Mouse (Mus musculus): ENCODE measurements around the gene Irf3. TPM values are rescaled to one million over a fixed set of nuclear protein-coding genes. Genes with fewer than 3 reads are reported as not detected.

Gene Irf3
- 101 and 105 TPM in 2 replicates for polyA plus RNA-seq (2015; fragmentation: Nextera tagmentation; extraction: Ambion mirVana)

DNA sequence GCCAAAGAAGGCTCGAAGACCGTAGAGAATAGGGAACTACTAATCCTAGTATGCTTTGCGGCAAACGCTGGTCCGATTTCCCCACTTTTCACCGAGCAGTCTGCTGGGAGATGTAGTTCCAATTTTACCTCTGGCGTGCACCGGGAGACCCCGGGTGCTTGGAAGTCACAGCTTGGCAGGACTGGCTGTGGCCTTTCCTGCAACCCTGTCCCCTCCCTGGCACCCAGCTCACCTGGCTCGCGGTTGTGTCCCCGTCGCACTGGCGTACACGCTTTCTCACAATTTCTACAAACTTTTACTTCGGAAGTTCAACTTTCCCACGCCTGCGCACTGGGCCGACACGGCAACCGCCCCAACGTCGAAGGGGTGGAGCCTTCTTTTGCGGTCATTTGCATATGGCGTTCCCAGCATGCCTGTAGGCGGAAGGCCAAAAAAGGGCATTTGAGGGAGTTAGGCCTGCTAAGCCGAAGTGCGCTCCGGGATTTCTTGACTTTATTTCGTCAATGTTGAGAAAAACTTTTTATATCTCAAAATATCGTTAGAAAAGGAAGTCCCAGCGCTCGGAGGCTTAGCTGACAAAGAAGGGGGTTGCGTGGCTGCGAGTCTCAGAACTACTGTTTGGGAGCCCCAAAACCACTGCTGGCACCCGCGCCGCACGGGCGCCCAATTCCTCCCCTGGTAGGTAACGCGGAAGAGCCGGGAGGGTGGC is at the start of gene Irf3:
Gene Irf3, plus strand, starts transcription at position 418 of the 709 bp plus-strand sequence.
- Histone ChIP-seq H3K27me3 (no peaks in the 10 kb centered on the region), H3K36me3 (peaks cover 65% of the 10 kb centered on the region), H3K4me1 (peaks cover 33% of the 10 kb centered on the region), H3K27ac (peak within 1 kb of the TSS; percentile 92), H3K9ac (peak within 1 kb of the TSS; percentile 62), H3K9me3 (no peaks in the 10 kb centered on the region), H3K4me2 (peak within 1 kb of the TSS; percentile 86), H3K4me3 (peak within 1 kb of the TSS; percentile 62)
- peak; percentile 90 for ATAC-seq (ENCODE audit: insufficient number of reproducible peaks, low FRiP score, low TSS enrichment, low read depth)
- WGBS: under 1% methylated on average over 43 of the region's 43 CpGs

DNA sequence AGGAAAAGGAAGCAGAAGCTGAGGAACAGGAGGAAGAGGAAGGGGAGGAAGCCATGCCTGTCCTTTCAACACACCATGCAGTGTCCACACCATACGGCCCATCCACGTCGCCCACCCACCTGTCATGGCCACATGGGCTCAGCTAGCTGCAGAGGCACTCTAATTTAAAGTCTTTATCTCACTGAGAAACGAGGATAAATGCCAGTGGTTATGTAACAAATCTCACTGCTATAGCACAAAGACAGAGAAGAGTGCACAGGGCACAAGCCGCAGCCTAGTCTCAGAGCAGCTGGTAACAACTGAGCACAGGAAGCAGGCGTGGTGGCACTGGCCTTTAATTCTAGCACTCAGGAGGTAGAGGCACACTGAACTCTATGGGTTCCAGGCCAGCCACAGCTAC is 47.5 kb upstream of the Irf3 start:
- H3K36me3 ChIP-seq: no peaks in the 10 kb centered on the region
- H3K9ac ChIP-seq: no peak overlapping the region
- H3K27me3 ChIP-seq: peaks cover 36% of the 10 kb centered on the region
- no peak overlapping the region for H3K4me2 ChIP-seq
- H3K4me1 ChIP-seq: peaks cover 18% of the 10 kb centered on the region
- H3K9me3 ChIP-seq: no peaks in the 10 kb centered on the region
- no peak for ATAC-seq (ENCODE audit: insufficient number of reproducible peaks, low FRiP score, low TSS enrichment, low read depth)
- no peak overlapping the region for H3K27ac ChIP-seq
- 73% methylated on average over 6 of the region's 6 CpGs for WGBS
- no peak overlapping the region for H3K4me3 ChIP-seq

DNA sequence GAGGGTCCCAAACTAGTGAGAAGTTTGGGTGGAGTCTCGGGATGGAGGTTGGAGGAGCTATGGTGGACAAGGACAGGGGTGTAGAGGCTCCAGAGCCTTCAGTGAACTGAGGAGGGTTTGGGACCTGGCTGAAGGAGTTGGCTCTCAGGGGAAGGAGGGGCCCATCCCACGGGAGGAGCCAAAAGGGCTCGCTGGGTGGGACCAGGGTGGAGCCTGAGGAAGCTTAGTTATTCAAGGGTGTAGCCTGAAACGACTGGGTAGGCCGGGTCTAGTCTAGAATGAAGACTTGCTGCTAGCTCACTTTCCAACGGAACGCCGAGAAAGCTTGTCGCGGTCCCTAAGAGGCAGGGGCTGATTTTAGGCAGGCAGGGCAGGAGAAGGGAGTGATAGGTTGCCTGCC is 45.5 kb upstream of the Irf3 start:
- WGBS: under 1% methylated on average over 10 of the region's 10 CpGs
- Histone ChIP-seq H3K27ac (peak overlapping the region; percentile 83), H3K36me3 (no peaks in the 10 kb centered on the region), H3K9me3 (no peaks in the 10 kb centered on the region), H3K27me3 (peaks cover 36% of the 10 kb centered on the region), H3K4me3 (peak overlapping the region; percentile 54), H3K4me2 (peak overlapping the region; percentile 94), H3K9ac (no peak overlapping the region), H3K4me1 (peaks cover 18% of the 10 kb centered on the region)
- ATAC-seq (ENCODE audit: insufficient number of reproducible peaks, low FRiP score, low TSS enrichment, low read depth): 0 out of 2 replicates have a peak, but pooled peaks have one; percentile 59

DNA sequence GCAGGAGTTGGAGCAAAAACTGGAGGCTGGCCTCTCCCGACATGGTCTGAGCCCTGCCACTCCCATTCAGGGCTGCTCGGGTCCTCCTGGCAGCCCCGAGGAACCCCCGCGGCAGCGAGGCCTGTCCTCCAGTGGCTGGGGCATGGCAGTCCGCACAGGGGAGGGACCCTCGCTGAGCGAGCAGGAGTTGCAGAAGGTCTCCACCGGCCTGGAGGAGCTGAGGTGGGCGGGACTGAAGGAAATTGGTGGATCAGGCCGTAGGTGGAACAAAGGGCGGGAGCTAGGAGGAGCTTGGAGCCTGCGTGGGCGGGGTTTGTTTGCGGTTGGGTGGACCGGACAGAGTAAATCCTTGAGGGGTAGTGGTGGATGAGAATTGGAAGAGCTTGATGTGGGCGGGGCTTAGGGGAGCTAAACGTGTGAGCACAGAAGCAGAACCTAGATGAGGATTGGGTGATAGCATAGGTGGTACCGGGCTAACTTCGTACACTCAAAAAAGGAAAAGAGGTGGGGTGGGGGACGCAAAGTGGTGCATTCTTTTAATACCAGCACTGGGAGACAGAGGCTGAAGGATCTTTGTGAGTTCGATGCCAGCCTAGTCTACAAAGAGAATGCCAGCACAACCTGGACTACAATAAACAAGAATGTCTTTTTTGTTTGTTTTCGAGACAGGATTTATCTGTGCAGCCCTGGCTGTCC is 44.7 kb upstream of the Irf3 start:
- Histone ChIP-seq H3K9ac (peak overlapping the region; percentile 46), H3K9me3 (no peaks in the 10 kb centered on the region), H3K27ac (peak overlapping the region; percentile 83), H3K36me3 (no peaks in the 10 kb centered on the region), H3K27me3 (peaks cover 31% of the 10 kb centered on the region), H3K4me1 (peaks cover 21% of the 10 kb centered on the region), H3K4me3 (peak overlapping the region; percentile 54), H3K4me2 (peak overlapping the region; percentile 94)
- WGBS: 6% methylated on average over 24 of the region's 24 CpGs
- ATAC-seq (ENCODE audit: insufficient number of reproducible peaks, low FRiP score, low TSS enrichment, low read depth): peak; percentile 93

DNA sequence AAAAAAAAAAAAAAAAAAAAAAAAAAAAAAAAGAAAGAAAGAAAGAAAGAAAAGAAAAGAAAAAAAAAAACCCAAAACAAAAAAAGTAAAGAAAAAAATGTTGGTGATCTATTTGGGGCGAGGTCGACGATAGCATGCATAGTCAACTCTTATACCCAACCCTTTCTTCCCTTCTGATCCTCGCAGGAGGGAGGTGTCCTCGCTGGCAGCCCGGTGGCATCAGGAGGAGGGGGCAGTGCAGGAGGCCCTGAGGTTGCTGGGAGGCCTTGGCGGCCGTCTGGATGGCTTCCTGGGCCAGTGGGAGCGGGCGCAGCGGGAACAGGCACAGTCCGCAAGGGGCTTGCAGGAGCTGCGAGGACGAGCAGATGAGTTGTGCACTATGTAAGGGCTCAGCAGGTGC is 43.9 kb upstream of the Irf3 start:
- Histone ChIP-seq H3K4me3 (no peak overlapping the region), H3K4me2 (no peak overlapping the region), H3K36me3 (no peaks in the 10 kb centered on the region), H3K9ac (no peak overlapping the region), H3K27me3 (peaks cover 29% of the 10 kb centered on the region), H3K9me3 (no peaks in the 10 kb centered on the region), H3K27ac (no peak overlapping the region), H3K4me1 (peaks cover 21% of the 10 kb centered on the region)
- ATAC-seq (ENCODE audit: insufficient number of reproducible peaks, low FRiP score, low TSS enrichment, low read depth): no peak
- 62% methylated on average over 13 of the region's 14 CpGs for WGBS

DNA sequence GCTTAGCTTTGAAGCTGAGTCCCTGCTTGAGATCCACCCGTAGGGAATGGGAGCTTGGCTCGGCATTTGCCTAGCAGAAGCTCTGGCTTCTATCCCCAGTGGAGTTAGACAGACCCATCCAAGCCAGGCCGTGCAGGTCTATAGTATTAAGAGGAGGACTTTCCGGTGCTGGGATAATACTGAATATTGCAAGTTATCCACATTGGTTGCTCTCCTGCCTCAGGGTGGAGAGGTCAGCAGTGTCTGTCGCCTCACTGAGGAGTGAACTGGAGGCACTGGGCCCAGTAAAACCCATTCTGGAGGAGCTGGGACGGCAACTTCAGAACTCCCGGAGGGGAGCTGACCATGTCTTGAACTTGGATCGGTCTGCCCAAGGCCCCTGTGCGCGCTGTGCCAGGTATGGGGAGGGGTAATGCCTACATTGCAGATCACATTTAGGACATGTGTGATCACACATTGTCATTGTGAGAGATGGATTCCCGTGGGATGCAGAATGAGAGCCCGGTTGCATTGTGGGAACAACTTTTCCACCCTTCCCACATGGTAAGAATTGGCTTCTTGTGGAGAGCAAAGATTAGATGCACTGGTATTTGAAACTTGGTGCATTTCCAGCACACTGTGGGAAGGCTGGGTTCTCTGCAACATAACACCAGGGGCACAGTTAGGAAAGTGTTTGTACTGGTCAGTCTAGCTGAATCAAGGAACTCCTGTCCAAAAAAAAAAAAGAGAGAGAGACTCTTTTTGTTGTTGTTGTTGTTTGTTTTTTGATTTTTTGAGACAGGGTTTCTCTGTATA is 43.2 kb upstream of the Irf3 start:
- ATAC-seq (ENCODE audit: insufficient number of reproducible peaks, low FRiP score, low TSS enrichment, low read depth): no peak
- no peak overlapping the region for H3K9ac ChIP-seq
- 79% methylated on average over 12 of the region's 12 CpGs for WGBS
- H3K4me1 ChIP-seq: peaks cover 21% of the 10 kb centered on the region
- no peaks in the 10 kb centered on the region for H3K9me3 ChIP-seq
- no peak overlapping the region for H3K4me3 ChIP-seq
- no peak overlapping the region for H3K27ac ChIP-seq
- peaks cover 26% of the 10 kb centered on the region for H3K27me3 ChIP-seq
- peaks cover 3% of the 10 kb centered on the region for H3K36me3 ChIP-seq
- no peak overlapping the region for H3K4me2 ChIP-seq

DNA sequence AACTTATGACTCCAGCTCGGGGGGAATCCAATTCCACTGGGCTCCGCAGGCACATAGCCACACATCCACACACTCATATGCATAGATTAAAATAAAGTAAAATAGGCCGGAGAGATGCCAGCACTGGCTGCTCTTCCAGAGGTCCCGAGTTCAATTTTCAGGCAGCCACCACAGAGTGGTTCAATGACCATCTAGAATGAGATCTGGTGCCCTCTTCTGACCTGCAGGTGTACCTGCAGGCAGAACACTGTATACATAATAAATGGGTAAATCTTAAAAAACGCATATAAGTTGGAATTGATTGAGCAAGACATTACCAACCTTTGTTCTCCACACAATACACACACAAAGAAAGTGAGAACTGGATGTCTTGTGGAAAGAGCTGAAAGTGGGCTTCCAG is 41.8 kb upstream of the Irf3 start:
- H3K36me3 ChIP-seq: peaks cover 14% of the 10 kb centered on the region
- peaks cover 21% of the 10 kb centered on the region for H3K4me1 ChIP-seq
- WGBS: 57% methylated on average over 5 of the region's 5 CpGs
- H3K9me3 ChIP-seq: no peaks in the 10 kb centered on the region
- no peak overlapping the region for H3K9ac ChIP-seq
- no peak overlapping the region for H3K4me2 ChIP-seq
- H3K27me3 ChIP-seq: peaks cover 13% of the 10 kb centered on the region
- ATAC-seq (ENCODE audit: insufficient number of reproducible peaks, low FRiP score, low TSS enrichment, low read depth): no peak
- H3K27ac ChIP-seq: no peak overlapping the region
- H3K4me3 ChIP-seq: no peak overlapping the region

DNA sequence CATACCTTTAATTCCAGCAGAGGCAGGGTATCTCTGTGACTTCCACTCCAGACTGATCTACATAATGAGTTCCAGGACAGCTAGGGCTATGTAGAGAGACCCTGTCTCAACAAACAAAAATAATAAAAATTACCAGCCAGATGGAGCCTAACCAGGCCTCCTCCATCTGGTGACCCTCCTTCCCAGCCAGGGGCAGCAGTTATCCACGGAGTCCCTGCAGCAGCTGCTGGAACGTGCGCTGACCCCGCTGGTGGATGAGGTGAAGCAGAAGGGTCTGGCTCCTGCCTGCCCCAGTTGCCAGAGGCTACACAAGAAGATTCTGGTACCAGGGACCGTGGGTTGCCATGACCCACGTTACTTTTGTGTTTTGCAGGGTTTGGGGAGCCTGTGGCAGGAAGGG is 41.2 kb upstream of the Irf3 start:
- Histone ChIP-seq H3K4me2 (no peak overlapping the region), H3K27me3 (peaks cover 7% of the 10 kb centered on the region), H3K4me3 (no peak overlapping the region), H3K9me3 (no peaks in the 10 kb centered on the region), H3K4me1 (peaks cover 20% of the 10 kb centered on the region), H3K36me3 (peaks cover 20% of the 10 kb centered on the region), H3K27ac (no peak overlapping the region), H3K9ac (no peak overlapping the region)
- no peak for ATAC-seq (ENCODE audit: insufficient number of reproducible peaks, low FRiP score, low TSS enrichment, low read depth)
- WGBS: 57% methylated on average over 6 of the region's 6 CpGs

DNA sequence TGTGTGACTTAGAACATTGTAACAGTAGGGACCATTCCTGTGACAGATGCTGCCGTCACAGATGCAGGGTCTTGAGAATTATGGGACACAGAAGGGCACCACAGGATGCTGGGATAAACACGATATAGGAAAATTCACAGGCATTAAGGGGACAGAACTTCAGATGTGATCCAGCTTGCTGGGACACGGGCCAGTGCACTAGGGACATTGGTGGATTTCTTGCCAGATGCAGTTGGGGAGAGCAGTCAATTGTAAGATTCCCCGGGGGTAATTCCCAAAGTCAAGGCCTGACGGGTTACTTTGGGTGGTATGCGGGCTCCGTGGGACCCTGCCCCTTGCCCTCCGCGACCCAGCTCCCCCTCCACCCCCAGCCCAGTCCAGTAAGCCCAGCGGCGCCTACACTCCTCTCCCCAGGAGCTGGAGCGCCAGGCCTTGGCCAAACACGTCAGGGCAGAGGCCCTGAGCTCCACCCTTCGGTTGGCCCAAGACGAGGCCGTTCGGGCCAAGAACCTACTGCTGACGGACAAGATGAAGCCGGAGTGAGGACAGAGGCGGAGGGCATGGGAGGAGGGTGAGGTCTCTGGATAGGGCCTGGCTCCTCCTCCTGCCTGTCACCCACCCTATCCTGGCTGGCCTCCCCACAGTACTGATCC is 40.1 kb upstream of the Irf3 start:
- Histone ChIP-seq H3K9me3 (no peaks in the 10 kb centered on the region), H3K36me3 (peaks cover 31% of the 10 kb centered on the region), H3K27me3 (no peaks in the 10 kb centered on the region), H3K27ac (no peak overlapping the region), H3K4me2 (no peak overlapping the region), H3K4me3 (no peak overlapping the region), H3K4me1 (peaks cover 11% of the 10 kb centered on the region), H3K9ac (no peak overlapping the region)
- WGBS: 69% methylated on average over 20 of the region's 20 CpGs
- no peak for ATAC-seq (ENCODE audit: insufficient number of reproducible peaks, low FRiP score, low TSS enrichment, low read depth)

DNA sequence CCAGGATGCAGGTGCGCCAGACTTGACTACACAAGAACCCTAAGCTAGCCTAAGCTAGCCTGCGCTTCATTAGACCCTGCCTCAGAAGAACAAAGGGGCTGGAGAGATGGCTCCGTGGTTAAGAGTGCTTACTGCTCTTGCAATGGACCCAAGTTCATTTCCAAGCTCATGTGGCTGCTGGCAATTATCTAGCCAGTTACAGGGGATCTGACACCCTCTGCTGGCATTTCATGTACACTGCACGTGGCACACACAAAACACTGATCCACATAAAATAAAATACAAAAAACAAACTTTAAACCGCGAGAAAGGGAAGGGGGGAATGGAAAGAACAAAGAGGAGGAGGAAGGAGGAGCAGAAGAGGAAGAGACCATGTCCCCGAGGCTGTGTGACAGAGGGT is 39.2 kb upstream of the Irf3 start:
- WGBS: 54% methylated on average over 7 of the region's 7 CpGs

DNA sequence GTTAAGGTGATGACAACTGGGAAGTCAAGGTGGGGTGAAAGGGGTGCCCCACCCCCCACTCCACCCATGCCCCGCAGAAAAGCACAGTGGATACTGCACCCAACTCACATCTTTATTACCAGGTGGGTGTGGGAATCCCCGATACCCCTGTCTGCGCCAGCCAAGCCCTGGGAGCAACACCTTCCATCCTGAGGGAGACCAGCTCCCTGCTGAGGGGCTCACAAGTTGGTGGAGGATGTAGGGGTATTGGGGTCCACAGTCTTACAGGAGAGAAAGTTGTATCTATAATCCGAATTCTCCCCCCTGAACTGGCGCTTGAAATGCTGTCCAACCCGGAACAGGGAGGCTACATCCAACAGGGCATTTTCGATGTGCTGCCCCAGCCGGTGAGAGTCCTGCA is 38.2 kb upstream of the Irf3 start:
- Histone ChIP-seq H3K27ac (no peak overlapping the region), H3K4me3 (no peak overlapping the region), H3K36me3 (peaks cover 44% of the 10 kb centered on the region), H3K4me1 (0 out of 2 replicates have a peak, but pooled peaks cover 3% of the 10 kb centered on the region), H3K27me3 (no peaks in the 10 kb centered on the region), H3K9ac (no peak overlapping the region), H3K4me2 (no peak overlapping the region), H3K9me3 (no peaks in the 10 kb centered on the region)
- ATAC-seq (ENCODE audit: insufficient number of reproducible peaks, low FRiP score, low TSS enrichment, low read depth): no peak
- WGBS: 86% methylated on average over 8 of the region's 8 CpGs

More for the DNA sequence above, 39.2 kb upstream of the Irf3 start:
- Histone ChIP-seq H3K4me3 (no peak overlapping the region), H3K27me3 (no peaks in the 10 kb centered on the region), H3K9ac (no peak overlapping the region), H3K4me2 (no peak overlapping the region), H3K27ac (no peak overlapping the region), H3K4me1 (peaks cover 3% of the 10 kb centered on the region; the same call in 1 of the 2 replicates), H3K36me3 (peaks cover 36% of the 10 kb centered on the region), H3K9me3 (no peaks in the 10 kb centered on the region)
- no peak for ATAC-seq (ENCODE audit: insufficient number of reproducible peaks, low FRiP score, low TSS enrichment, low read depth)
